Mouse (Mus musculus) heart, embryonic 14.5 days (tissue): Measurements from ENCODE around the gene Mrpl18. TPM values are rescaled to one million over a fixed set of nuclear protein-coding genes. Genes with fewer than 3 reads are reported as not detected.
A peak's percentile ranks its signal among the peaks of the same experiment; 100 is the strongest.

Source experiments
- ATAC-seq: fragments of 200-750 bp; cut with Nextera tagmentation; 2 replicates; pipeline ENCODE4 v1.8.0; 2017; ENCODE audit warnings: low read depth, moderate TSS enrichment; ENCODE audit not compliant: insufficient number of reproducible peaks, insufficient read depth, low FRiP score
- H3K27ac ChIP-seq, 2 experiments: fragments of 200-500 bp in 1 of 2; fragments of 300-500 bp in 1 of 2; sonication (generic) in 1 of 2; replicated peaks in 1 of 2; 2 replicates each; pipeline ENCODE4 v1.5.1; 2012 to 2014; ENCODE audit warnings: low read depth in 2 of 2, low read length in 2 of 2, control low read depth in 1 of 2, mild to moderate bottlenecking in 1 of 2, mixed read lengths in 1 of 2; ENCODE audit not compliant: control insufficient read depth in 1 of 2, insufficient read depth in 1 of 2
- H3K27me3 ChIP-seq: fragments of 300-500 bp; sonication (generic); 2 replicates; pipeline ENCODE4 v1.6.1; 2014; ENCODE audit warnings: mild to moderate bottlenecking, low read length, control low read depth; ENCODE audit not compliant: control insufficient read depth, insufficient read depth
- H3K36me3 ChIP-seq: fragments of 300-500 bp; sonication (generic); 2 replicates; pipeline ENCODE4 v1.6.1; 2014; ENCODE audit warnings: mild to moderate bottlenecking, control low read depth, low read length, mixed read lengths; ENCODE audit not compliant: control insufficient read depth, insufficient read depth
- H3K4me1 ChIP-seq, 2 experiments: fragments of 200-500 bp in 1 of 2; fragments of 300-500 bp in 1 of 2; sonication (generic) in 1 of 2; 2 replicates each; pipeline ENCODE4 v1.6.1; 2012 to 2014; ENCODE audit warnings: low read length in 2 of 2, control low read depth in 1 of 2, mixed read lengths in 1 of 2; ENCODE audit not compliant: control insufficient read depth in 2 of 2, insufficient read depth in 2 of 2
- H3K4me2 ChIP-seq: fragments of 300-500 bp; sonication (generic); 2 replicates; pipeline ENCODE4 v1.6.1; 2014; ENCODE audit warnings: mild to moderate bottlenecking, low read length
- H3K4me3 ChIP-seq, 2 experiments: fragments of 200-500 bp in 1 of 2; fragments of 300-500 bp in 1 of 2; sonication (generic) in 1 of 2; 2 replicates each; pipeline ENCODE4 v1.5.1; 2012 to 2014; ENCODE audit warnings: low read length in 2 of 2, mild to moderate bottlenecking in 2 of 2, control low read depth in 1 of 2, low read depth in 1 of 2, moderate library complexity in 1 of 2; ENCODE audit not compliant: control insufficient read depth in 1 of 2, insufficient read depth in 1 of 2
- H3K9ac ChIP-seq: fragments of 300-500 bp; sonication (generic); 2 replicates; pipeline ENCODE4 v1.6.1; 2014; ENCODE audit warnings: mild to moderate bottlenecking, low read length
- H3K9me3 ChIP-seq: fragments of 300-500 bp; sonication (generic); 2 replicates; pipeline ENCODE4 v1.6.1; 2016; ENCODE audit warnings: low read length, control low read depth; ENCODE audit not compliant: control insufficient read depth
- WGBS: fragments of 180-500 bp; shearing (Covaris S2); extraction: QIAGEN DNeasy Blood & Tissue Kit; methylation state at CpG from one replicate; pipeline ENCODE4 v1.1.7; 2014; 5-methylcytosine and 5-hydroxymethylcytosine counted together
- polyA plus RNA-seq: library from polyadenylated mRNA; unstranded; fragments of >200 nt; fragmentation: Nextera tagmentation; extraction: Ambion mirVana; gene quantifications from 2 replicates; pipeline ENCODE4 v1.2.1, GENCODE M21; 2014

Mrpl18 gene
- polyA plus RNA-seq, 1 experiment from 2014 or later, result 200 TPM

GRCm38 (mm10) chr17:12872275-12873028, 43.7 kb downstream of the Mrpl18 start:
- Histone ChIP-seq H3K9ac (no peak overlapping the region), H3K27ac (no peak overlapping the region), H3K36me3 (no peaks in the 10 kb centered on the region), H3K27me3 (peaks cover 4% of the 10 kb centered on the region; the same call in 1 of the 2 replicates), H3K9me3 (no peaks in the 10 kb centered on the region), H3K4me1 (peaks cover 3 to 9% of the 10 kb centered on the region in 2 experiments), H3K4me3 (no peak overlapping the region), H3K4me2 (no peak overlapping the region)
- WGBS, result 65% methylated on average over 16 of the region's 16 CpGs
- ATAC-seq, result no peak; the same call in 1 of the 2 replicates

- Histone ChIP-seq H3K27me3 (peaks cover 4% of the 10 kb centered on the region; the same call in 1 of the 2 replicates), H3K4me3 (no peak overlapping the region), H3K27ac (no peak overlapping the region), H3K9ac (no peak overlapping the region), H3K36me3 (no peaks in the 10 kb centered on the region), H3K4me2 (no peak overlapping the region), H3K4me1 (peaks cover 6 to 16% of the 10 kb centered on the region in 2 experiments), H3K9me3 (no peaks in the 10 kb centered on the region)
- no peak for ATAC-seq
- WGBS, result 12% methylated on average over 4 of the region's 4 CpGs
Measured at GRCm38 (mm10) chr17:12868640-12869039, 47.5 kb downstream of the Mrpl18 start.

- peaks cover 6 to 16% of the 10 kb centered on the region in 2 experiments for H3K4me1 ChIP-seq
- no peak for ATAC-seq
- H3K36me3 ChIP-seq, result no peaks in the 10 kb centered on the region
- no peak within 1 kb of the TSS for H3K4me3 ChIP-seq
- peaks cover 4% of the 10 kb centered on the region; the same call in 1 of the 2 replicates for H3K27me3 ChIP-seq
- 48% methylated on average over 2 of the region's 2 CpGs for WGBS
- no peaks in the 10 kb centered on the region for H3K9me3 ChIP-seq
- peak within 1 kb of the TSS in 1 of 2 experiments; percentile 43; a peak in 2 of 4 replicates for H3K27ac ChIP-seq
- no peak within 1 kb of the TSS for H3K9ac ChIP-seq
- peak within 1 kb of the TSS; percentile 18 for H3K4me2 ChIP-seq
Measured at GRCm38 (mm10) chr17:12868043-12868442, 48.1 kb downstream of the Mrpl18 start, which contains the start of gene Mas1. TSS of gene Mas1 (minus strand) at chr17:12868143.

GRCm38 (mm10) chr17:12866853-12867252, 49.3 kb downstream of the Mrpl18 start:
- Histone ChIP-seq H3K4me3 (no peak overlapping the region), H3K4me1 (peaks cover 6 to 16% of the 10 kb centered on the region in 2 experiments), H3K27me3 (peaks cover under 1% of the 10 kb centered on the region; the same call in 1 of the 2 replicates), H3K9me3 (no peaks in the 10 kb centered on the region), H3K27ac (peak overlapping the region in 1 of 2 experiments; percentile 43; a peak in 2 of 4 replicates), H3K36me3 (no peaks in the 10 kb centered on the region), H3K9ac (no peak overlapping the region), H3K4me2 (peak overlapping the region; percentile 18)
- WGBS, result 37% methylated on average over 10 of the region's 10 CpGs
- ATAC-seq, result no peak

GRCm38 (mm10) chr17:12865407-12865806, 50.7 kb downstream of the Mrpl18 start:
- Histone ChIP-seq H3K27me3 (no peaks in the 10 kb centered on the region), H3K36me3 (no peaks in the 10 kb centered on the region), H3K4me1 (peaks cover 6 to 16% of the 10 kb centered on the region in 2 experiments), H3K27ac (no peak overlapping the region), H3K9ac (no peak overlapping the region), H3K4me3 (no peak overlapping the region), H3K9me3 (no peaks in the 10 kb centered on the region), H3K4me2 (no peak overlapping the region)
- WGBS, result 51% methylated on average over 3 of the region's 3 CpGs
- no peak for ATAC-seq

GRCm38 (mm10) chr17:12864111-12864510, 52.0 kb downstream of the Mrpl18 start:
- Histone ChIP-seq H3K9ac (no peak overlapping the region), H3K27me3 (no peaks in the 10 kb centered on the region), H3K4me1 (peaks cover 6 to 16% of the 10 kb centered on the region in 2 experiments), H3K4me2 (no peak overlapping the region), H3K27ac (no peak overlapping the region), H3K9me3 (no peaks in the 10 kb centered on the region), H3K36me3 (no peaks in the 10 kb centered on the region), H3K4me3 (no peak overlapping the region)
- no peak for ATAC-seq
